Mouse (Mus musculus) WW6 (cell line): ENCODE results near the gene Vmn1r114.
"Not testable (repeated sequence)": the region's sequence is repeated elsewhere in the genome, so short reads cannot be mapped to it uniquely, and the experiment has no call there.

ENCODE experiments used
- DNase-seq: peaks from one replicate; pipeline ENCODE4 v3.0.0-alpha.2; 2013; ENCODE audit warnings: low read depth, low spot score

The Vmn1r114 gene

DNA sequence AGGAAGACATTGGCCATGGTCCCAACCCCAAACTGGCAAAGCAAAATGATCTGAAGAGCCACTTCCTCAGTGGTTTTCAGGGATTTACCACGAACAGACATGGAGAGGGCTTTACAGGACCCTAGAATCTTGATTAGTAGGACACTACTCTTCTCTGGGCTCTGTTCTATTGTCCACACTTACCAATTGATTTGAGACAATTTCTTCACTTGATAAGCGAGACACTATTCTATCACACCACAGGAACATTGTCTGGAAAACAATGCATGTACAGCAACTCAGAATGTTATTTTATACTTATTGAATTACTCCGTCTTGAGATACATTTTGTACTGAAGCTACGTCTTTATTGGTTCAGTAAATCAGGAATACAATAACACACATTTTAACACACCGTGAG lies at the start of gene Vmn1r114:
Vmn1r114 (minus strand) TSS at position 101 of the 400 bp plus-strand sequence.
- not testable (repeated sequence) for DNase-seq

- not testable (repeated sequence) for DNase-seq
These were observed 32.9 kb upstream of the Vmn1r114 start, which contains the start of gene Vmn1r115 for GRCm38 (mm10) chr7:20844885-20845284. Vmn1r115 (minus strand) TSS chr7:20844985.

DNA sequence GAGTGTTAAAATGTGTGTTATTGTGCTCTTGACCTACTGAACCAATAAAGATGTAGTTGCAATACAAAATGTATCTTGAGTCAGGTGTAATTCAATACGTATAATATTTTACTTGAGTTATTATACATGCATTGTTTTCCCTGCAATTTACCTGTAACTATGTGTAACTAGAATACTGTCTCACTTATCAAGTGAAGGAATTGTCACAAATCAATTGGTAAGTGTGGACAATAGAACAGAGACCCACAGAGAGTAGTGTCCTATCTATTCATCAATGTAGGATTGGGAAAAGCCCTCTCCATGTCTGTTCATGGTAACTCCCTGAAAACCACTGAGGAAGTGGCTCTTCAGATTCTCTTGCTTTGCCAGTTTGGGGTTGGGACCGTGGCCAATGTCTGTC lies 25.0 kb downstream of the Vmn1r114 start, which contains the start of gene Vmn1r113:
Vmn1r113 (plus strand) TSS at position 301 of the 400 bp plus-strand sequence.
- not testable (repeated sequence) for DNase-seq

DNA sequence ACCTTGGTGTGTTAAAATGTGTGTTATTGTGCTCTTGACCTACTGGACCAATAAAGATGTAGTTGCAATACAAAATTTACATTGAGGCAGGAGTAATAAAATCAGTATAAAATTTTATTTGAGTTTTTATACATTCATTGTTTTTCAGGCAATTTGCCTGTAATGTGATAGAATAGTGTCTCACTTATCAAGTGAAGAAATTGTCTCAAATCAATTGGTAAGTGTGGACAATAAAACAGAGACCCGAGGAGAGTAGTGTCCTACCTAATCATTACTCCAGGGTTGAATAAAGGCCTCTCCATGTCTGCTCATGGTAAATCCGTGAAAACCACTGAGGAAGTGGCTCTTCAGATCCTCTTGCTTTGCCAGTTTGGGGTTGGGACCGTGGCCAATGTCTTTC lies 41.1 kb downstream of the Vmn1r114 start, which contains the start of gene Vmn1r112:
Vmn1r112 (plus strand) TSS at position 301 of the 400 bp plus-strand sequence.
- not testable (repeated sequence) for DNase-seq
